Mouse (Mus musculus) neural tube, embryonic 13.5 days (tissue): ENCODE measurements around the gene Clic4. TPM values are rescaled to one million over a fixed set of nuclear protein-coding genes. Genes with fewer than 3 reads are reported as not detected.

Experiments used
- ATAC-seq: fragments of 200-750 bp; cut with Nextera tagmentation; 2 replicates; pipeline ENCODE4 v1.8.0; 2017; ENCODE audit warnings: low read depth, mild to moderate bottlenecking, moderate TSS enrichment, moderate library complexity
- H3K27ac ChIP-seq: fragments of 300-500 bp; sonication (generic); replicated peaks from 2 replicates; pipeline ENCODE4 v1.5.1; 2015; ENCODE audit warnings: moderate library complexity, mild to moderate bottlenecking, inconsistent platforms
- H3K27me3 ChIP-seq: fragments of 300-500 bp; sonication (generic); 2 replicates; pipeline ENCODE4 v1.6.1; 2015; ENCODE audit warnings: mild to moderate bottlenecking, inconsistent platforms
- H3K36me3 ChIP-seq: fragments of 300-500 bp; sonication (generic); 2 replicates; pipeline ENCODE4 v1.6.1; 2015; ENCODE audit warnings: mild to moderate bottlenecking, inconsistent platforms
- H3K4me1 ChIP-seq: fragments of 300-500 bp; sonication (generic); replicated peaks from 2 replicates; pipeline ENCODE4 v1.6.1; 2015; ENCODE audit warnings: inconsistent platforms
- H3K4me2 ChIP-seq: fragments of 300-500 bp; sonication (generic); 2 replicates; pipeline ENCODE4 v1.6.1; 2015; ENCODE audit warnings: inconsistent platforms, mild to moderate bottlenecking, moderate library complexity
- H3K4me3 ChIP-seq: fragments of 300-500 bp; sonication (generic); 2 replicates; pipeline ENCODE4 v1.5.1; 2015; ENCODE audit warnings: mild to moderate bottlenecking, inconsistent platforms
- H3K9ac ChIP-seq: fragments of 300-500 bp; sonication (generic); 2 replicates; pipeline ENCODE4 v1.6.1; 2015; ENCODE audit warnings: moderate library complexity, mild to moderate bottlenecking, inconsistent platforms
- H3K9me3 ChIP-seq: fragments of 300-500 bp; sonication (generic); 2 replicates; pipeline ENCODE4 v1.6.1; 2016; ENCODE audit warnings: inconsistent platforms
- WGBS: fragments of 180-500 bp; shearing (Covaris S2); methylation state at CpG from one replicate; pipeline ENCODE4 v1.1.7; 2015; 5-methylcytosine and 5-hydroxymethylcytosine counted together
- polyA plus RNA-seq: library from polyadenylated mRNA; unstranded; fragments of >200 nt; fragmentation: Nextera tagmentation; extraction: Ambion mirVana; gene quantifications from 2 replicates; pipeline ENCODE4 v1.2.1, GENCODE M21; 2015

Clic4 gene
- polyA plus RNA-seq, 1 experiment from 2014 or later, result 76.3 TPM

DNA sequence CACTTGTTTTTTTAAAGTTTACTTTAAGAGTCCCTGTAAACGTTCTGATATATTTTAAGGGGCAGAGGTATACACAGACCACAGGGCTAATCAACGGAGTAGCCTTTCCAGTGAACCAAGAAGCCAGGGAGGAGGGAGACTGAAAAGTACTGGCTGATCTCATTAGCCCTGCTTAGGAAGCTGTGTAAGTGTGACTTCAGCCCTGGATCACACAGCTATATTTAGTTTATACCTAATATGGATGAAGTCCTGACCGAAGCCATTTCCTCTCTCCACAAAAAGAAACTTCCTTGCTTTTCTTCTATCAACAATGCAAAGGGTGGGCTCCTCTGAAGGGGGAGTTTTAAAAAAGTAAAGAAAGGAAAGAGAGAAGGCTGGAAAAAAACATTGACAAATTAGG, 17.8 kb downstream of the Clic4 start:
- H3K9ac ChIP-seq, result no peak overlapping the region
- no peaks in the 10 kb centered on the region for H3K9me3 ChIP-seq
- no peaks in the 10 kb centered on the region for H3K27me3 ChIP-seq
- H3K36me3 ChIP-seq, result no peaks in the 10 kb centered on the region
- 78% methylated on average over 3 of the region's 3 CpGs for WGBS
- no peak overlapping the region for H3K4me3 ChIP-seq
- H3K4me1 ChIP-seq, result peaks cover 48% of the 10 kb centered on the region
- peak overlapping the region; percentile 64 for H3K27ac ChIP-seq
- H3K4me2 ChIP-seq, result no peak overlapping the region
- no peak for ATAC-seq

DNA sequence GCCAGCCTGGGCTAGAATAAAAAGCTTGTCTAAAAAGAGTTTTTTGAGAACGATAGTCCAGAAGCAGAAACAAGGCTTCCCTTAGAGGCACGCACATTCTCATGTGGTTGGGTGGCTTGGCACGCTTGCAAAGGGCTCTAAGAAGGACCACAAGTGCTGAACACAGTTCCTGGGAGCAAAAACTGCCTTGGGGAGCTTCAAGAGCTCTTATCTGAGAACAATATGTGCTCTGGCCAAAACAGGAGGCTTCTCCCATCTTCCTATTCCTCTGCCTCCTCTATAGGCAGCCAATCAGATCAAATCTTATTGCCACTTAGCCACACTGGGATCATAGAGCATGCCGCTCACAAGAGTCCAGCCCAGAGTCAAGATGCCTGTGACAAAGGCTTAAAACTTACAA, 18.3 kb downstream of the Clic4 start:
- Histone ChIP-seq H3K27me3 (no peaks in the 10 kb centered on the region), H3K36me3 (no peaks in the 10 kb centered on the region), H3K9me3 (no peaks in the 10 kb centered on the region), H3K9ac (no peak overlapping the region), H3K27ac (peak overlapping the region; percentile 64), H3K4me3 (no peak overlapping the region), H3K4me2 (no peak overlapping the region), H3K4me1 (peaks cover 45% of the 10 kb centered on the region)
- no peak for ATAC-seq
- 80% methylated on average over 4 of the region's 4 CpGs for WGBS

DNA sequence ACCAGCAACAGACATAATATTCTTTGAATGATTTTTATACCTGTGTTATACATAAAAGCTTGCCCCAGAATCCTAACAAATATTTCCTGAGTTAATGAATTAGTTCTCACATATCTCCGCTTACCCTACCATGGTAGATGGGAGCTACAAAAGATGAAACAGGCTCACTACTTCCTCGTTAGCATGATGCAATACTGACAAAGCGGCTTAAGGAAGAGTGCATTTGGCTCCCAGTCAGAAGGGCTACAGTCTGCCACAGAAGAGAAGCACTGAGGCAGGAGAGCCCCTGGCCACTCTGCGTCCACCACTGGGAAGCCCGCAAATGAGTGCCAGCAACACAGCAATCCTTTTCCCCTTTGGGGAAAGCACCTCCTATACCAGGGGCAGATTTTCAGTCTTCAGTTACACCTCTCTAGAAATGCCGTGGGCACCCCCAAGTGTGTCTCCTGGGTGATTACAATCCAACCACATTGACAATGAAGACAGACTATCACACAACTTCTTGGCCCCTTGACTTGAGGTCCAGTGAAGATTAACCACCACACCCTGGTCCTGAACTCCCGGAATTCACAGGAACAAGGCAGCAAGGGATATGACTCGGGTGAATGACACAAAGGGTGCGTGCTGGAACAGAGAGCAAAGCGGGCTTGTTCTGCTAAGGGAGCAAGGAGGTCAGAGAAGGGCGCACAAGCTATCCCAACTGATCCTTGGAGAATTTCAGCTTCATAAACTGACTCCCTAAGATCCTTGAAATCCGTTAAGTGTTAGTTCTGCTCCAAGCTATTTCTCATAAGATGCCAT, 19.2 kb downstream of the Clic4 start:
- Histone ChIP-seq H3K9me3 (no peaks in the 10 kb centered on the region), H3K4me1 (peaks cover 38% of the 10 kb centered on the region), H3K4me3 (no peak overlapping the region), H3K4me2 (no peak overlapping the region), H3K27ac (0 out of 2 replicates have a peak overlapping the region, but pooled peaks have one; percentile 64), H3K9ac (no peak overlapping the region), H3K27me3 (no peaks in the 10 kb centered on the region), H3K36me3 (no peaks in the 10 kb centered on the region)
- WGBS, result 94% methylated on average over 12 of the region's 12 CpGs
- ATAC-seq, result no peak

DNA sequence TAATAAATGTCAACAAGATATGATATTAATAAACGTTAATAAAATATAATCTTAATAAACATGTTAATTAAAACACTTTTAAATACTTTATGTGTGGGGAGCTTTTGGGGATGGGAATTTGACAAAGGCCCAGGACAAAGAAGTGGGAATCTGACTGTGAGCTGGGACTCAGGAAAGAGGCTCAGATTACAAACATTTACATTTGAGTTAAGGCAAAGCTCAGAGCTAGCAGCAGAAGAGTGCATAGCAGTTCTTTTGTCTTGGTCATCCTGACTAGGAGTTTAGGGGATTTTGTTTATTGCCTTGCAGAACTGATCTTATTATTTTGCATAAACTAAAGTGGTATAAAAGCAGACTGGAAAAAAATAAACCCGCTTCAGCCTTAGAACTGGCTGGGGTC, 20.8 kb downstream of the Clic4 start:
- Histone ChIP-seq H3K9me3 (no peaks in the 10 kb centered on the region), H3K4me1 (peaks cover 41% of the 10 kb centered on the region), H3K4me3 (no peak overlapping the region), H3K27ac (no peak overlapping the region), H3K4me2 (no peak overlapping the region), H3K9ac (no peak overlapping the region), H3K27me3 (no peaks in the 10 kb centered on the region), H3K36me3 (no peaks in the 10 kb centered on the region)
- WGBS, result 45% methylated on average over 2 of the region's 2 CpGs
- ATAC-seq, result no peak

DNA sequence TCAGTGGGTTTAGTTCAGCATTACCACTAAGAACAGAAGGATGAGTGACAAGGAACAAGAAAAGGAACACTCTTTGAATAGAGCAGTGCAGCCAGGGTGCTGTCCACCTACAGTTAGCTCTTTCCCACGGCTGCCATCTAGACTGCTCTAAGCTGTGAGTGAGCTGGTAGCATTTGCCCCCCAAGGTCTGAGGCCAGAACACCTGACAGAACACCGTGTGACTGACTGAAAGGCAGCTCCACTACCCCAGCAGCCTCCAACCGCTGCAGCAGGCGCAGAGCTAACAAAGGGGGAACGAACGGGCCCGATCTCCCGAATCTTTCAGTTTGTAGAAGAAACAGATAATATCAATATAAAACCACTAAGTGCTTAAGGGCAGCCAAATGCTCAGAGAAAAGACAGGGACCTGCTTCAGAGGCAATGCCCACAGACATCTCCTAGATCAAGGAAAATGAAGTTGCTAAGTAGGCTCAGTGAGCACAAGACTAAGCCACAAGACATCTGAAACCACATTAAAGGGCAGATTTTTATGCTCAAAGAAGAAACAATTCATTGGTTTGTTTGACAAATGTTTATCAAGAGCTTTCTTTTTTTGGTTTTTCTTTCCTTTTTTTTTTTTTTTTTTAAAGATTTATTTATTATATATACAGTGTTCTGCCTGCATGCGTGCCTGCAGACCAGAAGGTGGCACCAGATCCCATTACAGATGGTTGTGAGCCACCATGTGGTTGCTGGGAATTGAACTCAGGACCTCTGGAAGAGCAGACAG, 24.2 kb downstream of the Clic4 start:
- Histone ChIP-seq H3K27me3 (no peaks in the 10 kb centered on the region), H3K9ac (0 out of 2 replicates have a peak overlapping the region, but pooled peaks have one; percentile 8), H3K27ac (no peak overlapping the region), H3K4me1 (peaks cover 32% of the 10 kb centered on the region), H3K4me2 (no peak overlapping the region), H3K4me3 (no peak overlapping the region), H3K36me3 (no peaks in the 10 kb centered on the region), H3K9me3 (no peaks in the 10 kb centered on the region)
- WGBS, result 80% methylated on average over 9 of the region's 9 CpGs
- ATAC-seq, result no peak

DNA sequence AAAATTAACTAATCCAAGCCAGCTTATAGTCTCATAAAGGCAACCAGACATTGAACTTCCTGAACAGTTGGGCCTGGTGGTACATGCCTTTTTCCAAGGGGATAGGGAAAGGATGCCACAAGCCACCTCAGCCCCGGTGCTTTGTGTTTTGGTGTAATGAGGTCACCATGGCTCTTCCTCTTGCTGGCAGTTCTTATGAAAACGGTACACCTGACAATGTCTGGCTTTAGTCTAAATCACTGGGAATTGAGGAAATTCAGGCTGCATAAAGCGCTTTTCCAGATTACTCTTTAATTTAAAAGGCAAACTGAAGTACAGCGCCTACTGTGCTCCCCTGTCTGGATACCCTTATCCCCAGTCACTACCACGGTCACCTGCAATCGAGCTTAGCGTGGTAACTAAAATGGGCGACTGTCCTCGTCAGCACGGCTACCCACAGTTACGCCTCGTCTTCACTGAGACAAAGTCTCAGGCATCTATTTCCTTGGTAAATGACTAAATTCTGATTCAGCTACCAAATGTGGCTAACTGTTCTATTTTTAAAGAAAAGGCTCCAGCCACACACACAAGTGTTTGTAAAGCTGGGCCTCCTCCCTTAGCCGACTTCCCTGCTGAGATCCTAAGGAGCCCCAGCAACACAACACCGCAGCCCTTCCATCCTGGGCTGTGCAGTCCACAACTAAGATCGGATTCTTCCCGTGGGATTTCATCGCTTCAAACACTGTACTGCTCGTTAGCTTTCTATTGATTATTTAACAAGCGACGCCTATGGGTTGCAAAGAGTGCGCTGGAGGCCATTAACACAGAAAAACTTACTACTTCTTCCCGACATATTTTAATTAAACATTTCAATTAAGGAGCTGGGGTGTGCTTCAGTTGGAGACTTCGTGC, 25.5 kb downstream of the Clic4 start:
- 0 out of 2 replicates have a peak, but pooled peaks have one; percentile 27 for ATAC-seq
- Histone ChIP-seq H3K4me3 (no peak overlapping the region), H3K9me3 (no peaks in the 10 kb centered on the region), H3K9ac (no peak overlapping the region), H3K27me3 (no peaks in the 10 kb centered on the region), H3K36me3 (no peaks in the 10 kb centered on the region), H3K4me2 (no peak overlapping the region), H3K4me1 (peaks cover 38% of the 10 kb centered on the region), H3K27ac (0 out of 2 replicates have a peak overlapping the region, but pooled peaks have one; percentile 15)
- 65% methylated on average over 23 of the region's 23 CpGs for WGBS

DNA sequence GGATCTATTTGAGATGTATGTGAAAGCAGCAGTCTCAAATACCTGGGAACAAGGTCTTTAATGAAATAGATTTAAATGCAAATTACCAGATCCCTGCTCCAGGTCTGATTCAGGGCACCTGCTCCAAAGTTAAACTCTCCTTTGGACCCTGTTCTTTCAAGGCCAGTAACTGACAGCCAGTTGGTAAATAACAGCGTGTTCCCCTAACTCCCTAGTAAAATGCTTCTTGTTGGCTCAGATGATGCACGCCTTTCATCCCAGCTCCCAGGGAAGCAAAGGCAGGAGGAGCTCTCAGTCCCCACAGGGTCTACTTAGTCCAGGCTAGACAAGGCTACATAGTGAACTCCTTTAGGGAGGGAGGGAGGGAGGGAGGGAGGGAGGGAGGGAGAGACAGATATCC, 26.2 kb downstream of the Clic4 start:
- Histone ChIP-seq H3K4me3 (no peak overlapping the region), H3K9ac (no peak overlapping the region), H3K4me1 (peaks cover 41% of the 10 kb centered on the region), H3K27me3 (no peaks in the 10 kb centered on the region), H3K27ac (no peak overlapping the region), H3K36me3 (no peaks in the 10 kb centered on the region), H3K9me3 (no peaks in the 10 kb centered on the region), H3K4me2 (no peak overlapping the region)
- no peak for ATAC-seq
- 94% methylated on average over 2 of the region's 2 CpGs for WGBS

DNA sequence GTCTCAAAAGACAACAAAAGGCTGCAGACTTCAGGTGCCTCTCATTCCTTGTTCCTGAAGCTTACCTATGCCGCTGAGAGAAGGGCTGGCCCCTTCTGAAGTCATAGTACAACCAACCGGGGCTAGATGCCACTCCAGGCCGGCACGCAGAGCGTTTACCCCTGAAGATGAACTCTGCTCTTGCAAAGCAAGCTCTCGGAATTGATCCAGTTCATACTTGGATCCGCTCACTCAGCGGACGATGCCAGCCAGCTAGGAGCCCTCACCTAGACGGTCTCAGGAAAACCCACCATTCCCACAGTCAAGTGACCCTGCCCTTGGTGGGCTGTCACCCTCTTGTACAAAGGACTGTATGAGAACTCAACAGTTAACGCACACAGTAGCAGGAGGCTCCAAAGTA, 26.8 kb downstream of the Clic4 start:
- Histone ChIP-seq H3K9ac (no peak overlapping the region), H3K4me1 (peaks cover 46% of the 10 kb centered on the region), H3K27me3 (no peaks in the 10 kb centered on the region), H3K4me2 (no peak overlapping the region), H3K27ac (no peak overlapping the region), H3K36me3 (no peaks in the 10 kb centered on the region), H3K4me3 (no peak overlapping the region), H3K9me3 (no peaks in the 10 kb centered on the region)
- no peak for ATAC-seq
- WGBS, result 92% methylated on average over 11 of the region's 11 CpGs

DNA sequence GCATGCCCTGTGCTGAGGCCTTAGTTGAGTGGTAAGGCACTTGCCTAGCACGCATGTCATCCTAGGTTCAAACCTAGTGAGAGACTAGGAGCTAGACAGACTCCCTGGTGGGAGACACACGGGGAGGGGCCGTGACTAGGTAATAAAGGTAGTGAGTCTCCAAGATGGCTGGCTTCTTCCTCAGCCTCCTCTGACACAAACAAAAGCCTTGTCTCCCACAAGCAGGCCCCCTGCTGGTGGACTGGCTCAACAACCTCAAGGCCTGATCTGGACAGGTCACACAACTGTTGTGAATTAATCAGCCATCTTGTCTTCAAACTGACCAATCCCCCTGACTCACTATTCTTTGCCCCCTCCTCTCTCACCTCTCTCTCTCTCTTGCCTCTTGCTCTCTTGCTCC, 28.3 kb downstream of the Clic4 start:
- H3K36me3 ChIP-seq, result no peaks in the 10 kb centered on the region
- H3K27me3 ChIP-seq, result no peaks in the 10 kb centered on the region
- H3K9ac ChIP-seq, result no peak overlapping the region
- H3K4me2 ChIP-seq, result no peak overlapping the region
- no peak for ATAC-seq
- peaks cover 59% of the 10 kb centered on the region for H3K4me1 ChIP-seq
- 87% methylated on average over 3 of the region's 3 CpGs for WGBS
- H3K27ac ChIP-seq, result no peak overlapping the region
- no peaks in the 10 kb centered on the region for H3K9me3 ChIP-seq
- H3K4me3 ChIP-seq, result no peak overlapping the region

DNA sequence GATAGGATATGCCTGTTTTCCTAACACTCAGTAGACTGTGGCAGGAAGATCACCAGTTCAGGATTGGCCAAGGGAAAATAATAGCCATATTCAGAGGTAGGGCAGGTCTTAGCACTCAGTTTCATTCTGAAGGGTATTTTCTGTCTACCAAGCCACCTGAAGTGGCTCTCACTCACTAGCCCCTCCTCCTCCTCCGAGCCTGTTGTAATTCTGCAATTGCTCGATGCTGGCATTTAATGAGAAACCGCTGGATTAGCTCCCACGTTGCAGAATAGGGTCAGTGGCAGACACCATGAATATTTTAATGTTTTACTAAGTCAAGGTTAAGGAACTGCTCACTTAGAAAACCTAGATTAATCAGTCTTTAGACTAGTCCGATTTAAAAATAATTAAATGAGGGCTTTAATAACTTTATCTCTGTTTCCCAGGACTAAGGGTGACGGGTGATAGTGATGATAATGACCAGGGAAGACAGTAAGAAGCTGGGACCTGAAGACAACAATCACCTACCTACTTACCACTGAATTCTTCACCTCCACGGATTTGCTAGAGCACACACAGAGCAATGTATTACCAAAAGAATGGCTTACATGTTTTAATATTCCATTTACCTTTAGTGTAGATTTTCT, 29.6 kb downstream of the Clic4 start:
- no peak overlapping the region for H3K4me3 ChIP-seq
- no peak overlapping the region for H3K9ac ChIP-seq
- no peak for ATAC-seq
- H3K27ac ChIP-seq, result no peak overlapping the region
- H3K36me3 ChIP-seq, result no peaks in the 10 kb centered on the region
- no peak overlapping the region for H3K4me2 ChIP-seq
- H3K27me3 ChIP-seq, result no peaks in the 10 kb centered on the region
- H3K4me1 ChIP-seq, result peaks cover 61% of the 10 kb centered on the region
- H3K9me3 ChIP-seq, result no peaks in the 10 kb centered on the region
- 71% methylated on average over 7 of the region's 7 CpGs for WGBS

DNA sequence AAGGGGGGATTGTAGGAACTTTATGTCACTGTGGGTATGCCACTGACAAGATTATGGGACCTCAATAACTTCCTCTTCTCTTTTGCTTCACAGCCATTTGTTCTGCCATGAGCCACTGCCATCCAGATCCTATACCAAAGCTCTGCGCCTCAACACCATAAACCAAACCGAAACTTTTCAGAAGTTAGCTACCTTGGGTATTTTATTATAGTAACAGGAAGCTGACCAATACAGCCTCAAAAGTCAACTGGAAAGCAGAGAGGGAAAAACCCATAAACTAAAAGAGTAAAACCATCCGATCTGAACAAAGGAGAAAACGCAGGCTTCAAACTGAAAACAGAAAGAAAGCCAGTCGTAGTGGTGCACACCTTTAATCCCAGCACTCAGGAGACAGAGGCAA, 30.2 kb downstream of the Clic4 start:
- H3K9me3 ChIP-seq, result no peaks in the 10 kb centered on the region
- peaks cover 56% of the 10 kb centered on the region for H3K4me1 ChIP-seq
- 0 out of 2 replicates have a peak overlapping the region, but pooled peaks have one; percentile 2 for H3K27ac ChIP-seq
- H3K4me2 ChIP-seq, result no peak overlapping the region
- no peak for ATAC-seq
- H3K27me3 ChIP-seq, result no peaks in the 10 kb centered on the region
- H3K36me3 ChIP-seq, result peaks cover 4% of the 10 kb centered on the region; the same call in 1 of the 2 replicates
- no peak overlapping the region for H3K4me3 ChIP-seq
- no peak overlapping the region for H3K9ac ChIP-seq
- 92% methylated on average over 5 of the region's 5 CpGs for WGBS
